Mouse (Mus musculus) macrophage (primary cell): ENCODE measurements around the gene Etv1. TPM values are rescaled to one million over a fixed set of nuclear protein-coding genes. Genes with fewer than 3 reads are reported as not detected.
A peak's percentile ranks its signal among the peaks of the same experiment; 100 is the strongest.

Experiments used
- H3K27ac ChIP-seq: fragments of 350-480 bp; formaldehyde crosslinking; 2 replicates; pipeline ENCODE4 v1.9.0; 2021
- H3K36me3 ChIP-seq: fragments of 350-480 bp; formaldehyde crosslinking; 2 replicates; pipeline ENCODE4 v1.9.0; 2021; ENCODE audit errors: inconsistent target
- H3K4me3 ChIP-seq: fragments of 350-480 bp; formaldehyde crosslinking; 2 replicates; pipeline ENCODE4 v1.9.0; 2021; ENCODE audit errors: inconsistent target
- H3K79me2 ChIP-seq: fragments of 350-480 bp; formaldehyde crosslinking; 2 replicates; pipeline ENCODE4 v1.9.0; 2021; ENCODE audit errors: inconsistent target
- WGBS: methylation state at CpG from one replicate; pipeline ENCODE4 v1.1.7; 2026; ENCODE audit warnings: inconsistent platforms; ENCODE audit not compliant: missing documents; 5-methylcytosine and 5-hydroxymethylcytosine counted together
- polyA plus RNA-seq: library from polyadenylated mRNA; stranded (reverse); fragments of 250-400 nt; gene quantifications from 3 replicates; pipeline ENCODE4 v1.2.4, GENCODE M21; 2018; ENCODE audit warnings: inconsistent platforms
- total RNA-seq, 78 experiments: library from RNA; depleted of rRNA; stranded (reverse); fragments of 250-400 nt; gene quantifications; 1 replicate in 9 of 78; 2 replicates in 24 of 78; 3 replicates in 43 of 78; 4 replicates in 2 of 78; pipeline ENCODE4 v1.2.4; 2018; ENCODE audit warnings: inconsistent platforms in 56 of 78

The Etv1 gene
- total RNA-seq (2018; cell fraction: chromatin; rRNA removed), result 1 to 10 TPM in 23 of 26 experiments, under 1 TPM in 3; 0.67 to 7.7 (median 3.4) TPM
- total RNA-seq (2018; cell fraction: cytosol; rRNA removed), result 1 to 10 TPM; 1.7 to 3.7 (median 2.4) TPM
- total RNA-seq (2018; cell fraction: nucleus; rRNA removed), result 10 to 100 TPM in 1 of 26 experiments, 1 to 10 TPM in 25; 1.4 to 19.1 (median 2.7) TPM
- 1.4 to 10.0 TPM (median 2.3 TPM) in 3 replicates for polyA plus RNA-seq

DNA sequence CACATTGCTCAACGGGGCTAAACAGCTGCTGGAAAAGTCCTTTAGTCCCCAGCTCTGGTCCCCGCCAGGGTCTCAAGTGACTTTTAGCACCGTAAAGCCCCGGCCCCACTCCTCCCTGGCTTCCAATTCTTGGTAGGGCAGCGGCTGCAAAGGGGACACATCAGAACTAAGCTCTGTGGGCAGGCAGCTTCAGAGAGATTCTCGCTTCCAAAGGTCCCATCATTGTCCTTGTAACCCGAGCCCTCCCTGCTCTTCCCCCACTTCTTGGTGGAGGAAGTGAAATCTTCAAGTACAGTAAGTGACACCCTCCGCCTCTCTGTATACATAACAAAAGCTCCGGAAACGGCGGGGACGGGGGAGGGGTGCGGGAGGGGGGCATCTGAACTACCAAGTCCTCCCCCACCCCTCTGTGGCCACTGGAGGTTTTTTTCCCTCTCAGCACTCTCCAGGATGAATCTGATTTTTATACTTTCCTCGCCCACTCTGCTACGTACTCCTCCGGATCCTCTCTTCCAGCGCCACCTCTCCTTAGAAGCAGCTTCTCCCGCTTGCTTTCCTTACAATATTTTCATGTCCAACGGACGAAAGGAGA is at the start of gene Etv1:
Gene Etv1, plus strand, starts transcription at position 195 of the 592 bp plus-strand sequence.
- Histone ChIP-seq H3K4me3 (peak within 1 kb of the TSS; percentile 92), H3K36me3 (no peaks in the 10 kb centered on the region), H3K79me2 (no peaks in the 10 kb centered on the region), H3K27ac (peak within 1 kb of the TSS; percentile 93)
- under 1% methylated on average over 19 of the region's 20 CpGs for WGBS

- Histone ChIP-seq H3K27ac (no peak overlapping the region), H3K4me3 (no peak overlapping the region), H3K79me2 (no peaks in the 10 kb centered on the region), H3K36me3 (no peaks in the 10 kb centered on the region)
- 93% methylated on average over 3 of the region's 3 CpGs for WGBS
These were observed 49.5 kb upstream of the Etv1 start for GRCm38 (mm10) chr12:38729661-38730060.

- Histone ChIP-seq H3K27ac (no peak overlapping the region), H3K4me3 (no peak overlapping the region), H3K79me2 (no peaks in the 10 kb centered on the region), H3K36me3 (no peaks in the 10 kb centered on the region)
- 89% methylated on average over 2 of the region's 2 CpGs for WGBS
These were observed 48.4 kb upstream of the Etv1 start for GRCm38 (mm10) chr12:38730791-38731190.

GRCm38 (mm10) chr12:38759322-38759721 is 19.9 kb upstream of the Etv1 start:
- 13% methylated on average over 2 of the region's 2 CpGs for WGBS
- Histone ChIP-seq H3K36me3 (no peaks in the 10 kb centered on the region), H3K27ac (no peak overlapping the region), H3K4me3 (no peak overlapping the region), H3K79me2 (no peaks in the 10 kb centered on the region)

DNA sequence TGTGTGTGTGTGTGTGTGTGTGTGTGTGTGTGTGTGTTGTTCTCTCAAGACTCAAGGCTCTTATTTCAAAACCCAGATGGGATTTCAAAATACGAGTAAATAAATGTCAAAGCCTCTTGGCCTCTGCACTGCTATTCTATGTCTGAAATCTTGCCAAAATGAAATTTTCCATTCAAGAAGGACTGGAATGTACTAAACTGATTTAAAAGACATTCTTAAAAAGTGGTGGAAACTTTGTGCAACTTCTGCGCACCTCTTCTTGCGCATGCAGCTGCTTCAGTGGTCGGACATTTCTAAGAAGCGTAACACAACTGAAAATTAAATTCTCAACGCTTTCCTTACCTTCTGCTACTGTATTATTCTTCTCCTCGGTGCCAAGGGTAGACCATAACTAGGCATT is 1.9 kb upstream of the Etv1 start:
- no peaks in the 10 kb centered on the region for H3K79me2 ChIP-seq
- H3K4me3 ChIP-seq, result no peak overlapping the region
- H3K27ac ChIP-seq, result no peak overlapping the region
- WGBS, result 88% methylated on average over 7 of the region's 7 CpGs
- H3K36me3 ChIP-seq, result no peaks in the 10 kb centered on the region

GRCm38 (mm10) chr12:38777957-38778298 is 1.3 kb upstream of the Etv1 start:
- no peaks in the 10 kb centered on the region for H3K36me3 ChIP-seq
- no peaks in the 10 kb centered on the region for H3K79me2 ChIP-seq
- no peak overlapping the region for H3K27ac ChIP-seq
- WGBS, result 11% methylated on average over 6 of the region's 6 CpGs
- H3K4me3 ChIP-seq, result peak overlapping the region; percentile 92

DNA sequence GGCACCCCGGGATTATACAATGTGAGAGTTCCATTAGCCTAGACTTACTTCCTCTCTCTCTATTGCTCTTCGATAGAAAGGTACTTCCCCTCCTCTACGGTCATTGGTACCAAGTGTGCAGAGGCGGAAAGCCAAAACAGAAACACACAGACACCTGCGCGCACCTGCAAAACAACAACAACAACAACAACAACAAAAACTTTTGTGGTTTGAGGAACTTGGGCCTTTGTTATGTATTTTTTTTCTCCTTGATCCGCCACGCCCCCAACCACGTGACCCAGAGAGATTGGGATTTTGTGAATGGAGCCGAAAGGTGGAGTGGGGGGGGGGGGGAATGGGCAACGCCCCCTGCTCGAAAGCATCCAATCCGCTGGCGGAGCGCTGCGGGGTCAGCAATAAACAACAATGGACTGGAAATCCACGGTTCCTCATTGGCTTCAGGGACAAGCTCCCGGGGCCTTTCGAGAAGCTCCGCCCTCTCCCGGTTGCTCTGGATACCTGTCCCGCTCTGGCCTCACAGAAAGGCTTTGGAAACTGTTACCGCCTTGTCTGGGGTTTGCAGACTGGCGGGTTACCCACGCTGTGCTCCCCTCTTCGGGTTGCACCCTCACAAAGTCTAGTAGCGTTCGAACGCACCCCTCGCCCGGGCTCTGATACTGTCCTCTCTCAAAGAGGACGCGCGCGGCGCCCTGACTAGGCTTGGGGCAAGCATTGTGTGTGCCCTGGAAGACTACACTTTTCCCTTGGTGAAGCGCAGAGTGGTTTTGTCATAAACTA is 693 bp upstream of the Etv1 start:
- Histone ChIP-seq H3K4me3 (peak overlapping the region; percentile 92), H3K27ac (peak overlapping the region; percentile 93), H3K79me2 (no peaks in the 10 kb centered on the region), H3K36me3 (no peaks in the 10 kb centered on the region)
- WGBS, result under 1% methylated on average over 37 of the region's 37 CpGs

- 1% methylated on average over 33 of the region's 33 CpGs for WGBS
- no peaks in the 10 kb centered on the region for H3K36me3 ChIP-seq
- no peaks in the 10 kb centered on the region for H3K79me2 ChIP-seq
- peak overlapping the region; percentile 93 for H3K27ac ChIP-seq
- peak overlapping the region; percentile 92 for H3K4me3 ChIP-seq
These were observed 1.1 kb downstream of the Etv1 start for GRCm38 (mm10) chr12:38780006-38780954.

- peak overlapping the region; percentile 93 for H3K27ac ChIP-seq
- H3K36me3 ChIP-seq, result no peaks in the 10 kb centered on the region
- 8% methylated on average over 11 of the region's 11 CpGs for WGBS
- peak overlapping the region; percentile 92 for H3K4me3 ChIP-seq
- H3K79me2 ChIP-seq, result no peaks in the 10 kb centered on the region
These were observed 1.8 kb downstream of the Etv1 start for GRCm38 (mm10) chr12:38780955-38781304.

GRCm38 (mm10) chr12:38781686-38782085 is 2.5 kb downstream of the Etv1 start:
- no peaks in the 10 kb centered on the region for H3K36me3 ChIP-seq
- 90% methylated on average over 5 of the region's 6 CpGs for WGBS

DNA sequence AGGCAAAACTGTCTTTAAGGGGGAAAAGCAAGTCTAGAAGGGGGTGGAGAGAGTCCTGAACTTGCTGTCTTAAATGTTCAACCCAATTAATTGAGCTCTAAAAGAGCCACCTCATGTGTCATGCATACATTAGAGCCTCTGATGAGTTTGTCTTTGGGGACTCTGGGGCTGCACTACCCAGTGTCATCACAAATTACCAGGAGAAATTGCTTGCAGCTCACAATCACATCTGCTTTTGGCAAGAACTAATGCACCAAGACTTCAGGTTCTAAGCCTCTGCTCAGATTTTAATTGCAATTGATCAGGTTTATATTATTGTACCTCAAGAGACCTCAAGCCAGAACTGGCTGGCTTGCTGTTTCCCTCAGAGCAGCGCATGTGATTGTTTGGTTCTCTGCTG is 4.1 kb downstream of the Etv1 start:
- 100% methylated on average over 1 of the region's 1 CpGs for WGBS
- Histone ChIP-seq H3K4me3 (no peak overlapping the region), H3K79me2 (no peaks in the 10 kb centered on the region)

More at GRCm38 (mm10) chr12:38781686-38782085, 2.5 kb downstream of the Etv1 start:
- Histone ChIP-seq H3K4me3 (peak overlapping the region; percentile 92; the same call in 1 of the 2 replicates), H3K79me2 (no peaks in the 10 kb centered on the region), H3K27ac (no peak overlapping the region)

DNA sequence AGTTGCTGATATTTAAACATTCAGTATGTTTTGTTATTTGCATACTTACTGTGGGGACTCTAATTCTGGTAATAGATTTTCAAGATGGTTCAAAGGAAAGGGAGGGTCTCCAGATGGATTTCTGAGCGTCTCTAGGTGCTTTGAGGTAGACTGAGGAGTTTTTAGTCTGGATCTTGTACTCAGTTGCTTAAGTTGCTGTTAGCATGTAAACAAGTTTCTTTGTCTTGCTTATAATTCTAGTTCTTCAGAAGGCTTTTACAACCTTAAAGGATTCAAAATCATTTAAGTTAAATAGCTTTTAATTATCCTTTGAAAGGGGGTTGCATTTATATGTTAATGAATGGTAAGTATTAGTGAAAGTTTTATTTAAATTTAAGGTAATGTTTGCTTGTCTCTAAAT is 5.0 kb downstream of the Etv1 start:
- H3K4me3 ChIP-seq, result no peak overlapping the region
- H3K27ac ChIP-seq, result no peak overlapping the region
- WGBS, result 93% methylated on average over 1 of the region's 1 CpGs
- no peaks in the 10 kb centered on the region for H3K79me2 ChIP-seq
- H3K36me3 ChIP-seq, result no peaks in the 10 kb centered on the region

More for the DNA sequence above, 4.1 kb downstream of the Etv1 start:
- no peaks in the 10 kb centered on the region for H3K36me3 ChIP-seq
- H3K27ac ChIP-seq, result no peak overlapping the region

- WGBS, result 91% methylated on average over 4 of the region's 4 CpGs
- Histone ChIP-seq H3K36me3 (no peaks in the 10 kb centered on the region), H3K4me3 (no peak overlapping the region), H3K79me2 (no peaks in the 10 kb centered on the region), H3K27ac (no peak overlapping the region)
These were observed 7.4 kb downstream of the Etv1 start for GRCm38 (mm10) chr12:38786571-38786970.

GRCm38 (mm10) chr12:38787704-38788103 is 8.5 kb downstream of the Etv1 start:
- H3K36me3 ChIP-seq, result no peaks in the 10 kb centered on the region
- H3K79me2 ChIP-seq, result no peaks in the 10 kb centered on the region
- 46% methylated on average over 3 of the region's 3 CpGs for WGBS
- no peak overlapping the region for H3K4me3 ChIP-seq
- peak overlapping the region; percentile 52; the same call in 1 of the 2 replicates for H3K27ac ChIP-seq
